Mouse (Mus musculus) hindbrain, embryonic 13.5 days (tissue): ENCODE data around the gene Ephb1. TPM values are rescaled to one million over a fixed set of nuclear protein-coding genes. Genes with fewer than 3 reads are reported as not detected.

ENCODE experiments used
- ATAC-seq: fragments of 200-750 bp; cut with Nextera tagmentation; 2 replicates; pipeline ENCODE4 v1.8.0; 2017; ENCODE audit warnings: moderate TSS enrichment; ENCODE audit not compliant: low FRiP score
- H3K27ac ChIP-seq: fragments of 300-500 bp; sonication (generic); 2 replicates; pipeline ENCODE4 v1.5.1; 2015; ENCODE audit warnings: inconsistent platforms, mild to moderate bottlenecking, moderate library complexity
- H3K27me3 ChIP-seq: fragments of 300-500 bp; sonication (generic); 2 replicates; pipeline ENCODE4 v1.6.1; 2015; ENCODE audit warnings: mild to moderate bottlenecking, inconsistent platforms
- H3K36me3 ChIP-seq: fragments of 300-500 bp; sonication (generic); 2 replicates; pipeline ENCODE4 v1.6.1; 2015; ENCODE audit warnings: mild to moderate bottlenecking, inconsistent platforms
- H3K4me1 ChIP-seq: fragments of 300-500 bp; sonication (generic); replicated peaks from 2 replicates; pipeline ENCODE4 v1.6.1; 2015; ENCODE audit warnings: inconsistent platforms
- H3K4me2 ChIP-seq: fragments of 300-500 bp; sonication (generic); 2 replicates; pipeline ENCODE4 v1.6.1; 2015; ENCODE audit warnings: inconsistent platforms, mild to moderate bottlenecking, moderate library complexity
- H3K4me3 ChIP-seq: fragments of 300-500 bp; sonication (generic); 2 replicates; pipeline ENCODE4 v1.5.1; 2015; ENCODE audit warnings: mild to moderate bottlenecking, inconsistent platforms
- H3K9ac ChIP-seq: fragments of 300-500 bp; sonication (generic); 2 replicates; pipeline ENCODE4 v1.6.1; 2015; ENCODE audit warnings: mild to moderate bottlenecking, inconsistent platforms
- H3K9me3 ChIP-seq: fragments of 300-500 bp; sonication (generic); 2 replicates; pipeline ENCODE4 v1.6.1; 2016; ENCODE audit warnings: inconsistent platforms
- WGBS: fragments of 180-500 bp; shearing (Covaris S2); methylation state at CpG from one replicate; pipeline ENCODE4 v1.1.7; 2015; 5-methylcytosine and 5-hydroxymethylcytosine counted together
- microRNA-seq: library from miRNA; unstranded; fragments of <30 nt; microRNA quantifications from one replicate; pipeline ENCODE4, GENCODE M21; 2016
- polyA plus RNA-seq: library from polyadenylated mRNA; unstranded; fragments of >200 nt; fragmentation: Nextera tagmentation; extraction: Ambion mirVana; gene quantifications from 2 replicates; pipeline ENCODE4 v1.2.1, GENCODE M21; 2015

Gene Ephb1
- polyA plus RNA-seq, 1 experiment from 2014 or later, result 45.4 TPM

- 57% methylated on average over 3 of the region's 3 CpGs for WGBS
- peaks cover 8% of the 10 kb centered on the region for H3K4me1 ChIP-seq
- no peak overlapping the region for H3K9ac ChIP-seq
- H3K27me3 ChIP-seq, result no peaks in the 10 kb centered on the region
- no peak overlapping the region for H3K4me2 ChIP-seq
- H3K9me3 ChIP-seq, result no peaks in the 10 kb centered on the region
- no peaks in the 10 kb centered on the region for H3K36me3 ChIP-seq
- no peak overlapping the region for H3K27ac ChIP-seq
- no peak overlapping the region for H3K4me3 ChIP-seq
- no peak for ATAC-seq
Measured at GRCm38 (mm10) chr9:101903406-101903805, 451.1 kb downstream of the Ephb1 start.

- no peaks in the 10 kb centered on the region for H3K36me3 ChIP-seq
- no peak overlapping the region for H3K27ac ChIP-seq
- H3K9me3 ChIP-seq, result no peaks in the 10 kb centered on the region
- no peak overlapping the region for H3K9ac ChIP-seq
- no peaks in the 10 kb centered on the region for H3K4me1 ChIP-seq
- H3K27me3 ChIP-seq, result no peaks in the 10 kb centered on the region
- no peak overlapping the region for H3K4me2 ChIP-seq
- WGBS, result 100% methylated on average over 1 of the region's 1 CpGs
- ATAC-seq, result no peak
- no peak overlapping the region for H3K4me3 ChIP-seq
Measured at GRCm38 (mm10) chr9:101897851-101898250, 456.6 kb downstream of the Ephb1 start.

- Histone ChIP-seq H3K9ac (no peak overlapping the region), H3K4me3 (no peak overlapping the region), H3K27ac (no peak overlapping the region), H3K36me3 (no peaks in the 10 kb centered on the region), H3K27me3 (no peaks in the 10 kb centered on the region), H3K9me3 (no peaks in the 10 kb centered on the region), H3K4me2 (no peak overlapping the region), H3K4me1 (no peaks in the 10 kb centered on the region)
- ATAC-seq, result no peak
- WGBS, result 74% methylated on average over 2 of the region's 2 CpGs
Measured at GRCm38 (mm10) chr9:101883295-101883694, 471.2 kb downstream of the Ephb1 start.

- Histone ChIP-seq H3K27me3 (no peaks in the 10 kb centered on the region), H3K4me2 (no peak overlapping the region), H3K4me1 (peaks cover 6% of the 10 kb centered on the region), H3K4me3 (no peak overlapping the region), H3K27ac (no peak overlapping the region), H3K36me3 (no peaks in the 10 kb centered on the region), H3K9me3 (no peaks in the 10 kb centered on the region), H3K9ac (no peak overlapping the region)
- WGBS, result 69% methylated on average over 11 of the region's 11 CpGs
- ATAC-seq, result no peak
Measured at GRCm38 (mm10) chr9:101877109-101877987, 477.1 kb downstream of the Ephb1 start.

- no peak overlapping the region for H3K4me2 ChIP-seq
- no peaks in the 10 kb centered on the region for H3K9me3 ChIP-seq
- no peak for ATAC-seq
- no peaks in the 10 kb centered on the region for H3K27me3 ChIP-seq
- no peak overlapping the region for H3K27ac ChIP-seq
- WGBS, result 93% methylated on average over 1 of the region's 1 CpGs
- no peaks in the 10 kb centered on the region for H3K36me3 ChIP-seq
- no peak overlapping the region for H3K4me3 ChIP-seq
- H3K4me1 ChIP-seq, result peaks cover 6% of the 10 kb centered on the region
- no peak overlapping the region for H3K9ac ChIP-seq
Measured at GRCm38 (mm10) chr9:101875306-101875705, 479.2 kb downstream of the Ephb1 start.

Small RNAs within 50 kb of the gene (microRNA-seq; reads per million reads assigned to microRNA genes)
- gene Mir7243, result not detected

Other genes with a start within 250 kb of the Ephb1 start
- 0.29 and 0.36 TPM in 2 replicates for gene Ky, start 151.1 kb upstream of the Ephb1 start, polyA plus RNA-seq